Mouse (Mus musculus) hindbrain, embryonic 15.5 days (tissue): Measurements from ENCODE around the gene Dst. TPM values are rescaled to one million over a fixed set of nuclear protein-coding genes. Genes with fewer than 3 reads are reported as not detected.
A peak's percentile ranks its signal among the peaks of the same experiment; 100 is the strongest.

Experiments used
- ATAC-seq: fragments of 200-750 bp; cut with Nextera tagmentation; 2 replicates; pipeline ENCODE4 v1.8.0; 2017; ENCODE audit warnings: low read depth, moderate number of reproducible peaks, moderate TSS enrichment; ENCODE audit not compliant: low FRiP score
- H3K27ac ChIP-seq: fragments of 300-500 bp; sonication (generic); replicated peaks from 2 replicates; pipeline ENCODE4 v1.5.1; 2015; ENCODE audit warnings: mild to moderate bottlenecking, inconsistent platforms
- H3K27me3 ChIP-seq: fragments of 300-500 bp; sonication (generic); 2 replicates; pipeline ENCODE4 v1.6.1; 2015; ENCODE audit warnings: control low read depth, inconsistent platforms
- H3K36me3 ChIP-seq: fragments of 300-500 bp; sonication (generic); 2 replicates; pipeline ENCODE4 v1.6.1; 2015; ENCODE audit warnings: control low read depth, inconsistent platforms
- H3K4me1 ChIP-seq: fragments of 300-500 bp; sonication (generic); replicated peaks from 2 replicates; pipeline ENCODE4 v1.6.1; 2015; ENCODE audit warnings: control low read depth, inconsistent platforms
- H3K4me2 ChIP-seq: fragments of 300-500 bp; sonication (generic); 2 replicates; pipeline ENCODE4 v1.6.1; 2015; ENCODE audit warnings: moderate library complexity, mild to moderate bottlenecking, inconsistent platforms
- H3K4me3 ChIP-seq: fragments of 300-500 bp; sonication (generic); 2 replicates; pipeline ENCODE4 v1.5.1; 2015; ENCODE audit warnings: mild to moderate bottlenecking, inconsistent platforms
- H3K9ac ChIP-seq: fragments of 300-500 bp; sonication (generic); 2 replicates; pipeline ENCODE4 v1.6.1; 2015; ENCODE audit warnings: inconsistent platforms
- H3K9me3 ChIP-seq: fragments of 300-500 bp; sonication (generic); 2 replicates; pipeline ENCODE4 v1.6.1; 2016; ENCODE audit warnings: control low read depth, inconsistent platforms
- WGBS: fragments of 180-500 bp; shearing (Covaris S2); methylation state at CpG from one replicate; pipeline ENCODE4 v1.1.7; 2015; 5-methylcytosine and 5-hydroxymethylcytosine counted together
- polyA plus RNA-seq: library from polyadenylated mRNA; unstranded; fragments of >200 nt; fragmentation: Nextera tagmentation; extraction: Ambion mirVana; gene quantifications from 2 replicates; pipeline ENCODE4 v1.2.1, GENCODE M21; 2015

Gene Dst
- polyA plus RNA-seq, 1 experiment from 2014 or later: 39.4 TPM

DNA sequence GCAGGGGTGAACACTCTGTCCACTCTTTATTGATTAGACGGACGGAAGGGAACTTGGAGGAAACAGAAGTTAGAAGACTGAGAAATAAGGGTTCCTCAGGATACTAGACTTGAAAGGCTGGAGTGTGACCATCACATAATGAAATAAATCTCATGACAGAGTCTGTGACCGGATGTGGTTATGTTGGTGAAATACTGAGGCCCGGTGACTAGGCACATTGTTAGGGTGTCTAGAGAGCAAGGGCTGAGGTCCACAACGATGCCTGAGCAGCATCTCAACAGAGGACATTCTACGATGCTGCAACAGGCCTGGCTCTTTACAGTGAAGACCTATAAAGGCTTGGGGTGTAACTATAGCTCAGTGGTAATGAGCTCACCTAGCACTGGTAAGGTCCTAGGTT, 9.7 kb upstream of the Dst start:
- H3K9ac ChIP-seq: no peak overlapping the region
- H3K27me3 ChIP-seq: no peaks in the 10 kb centered on the region
- H3K27ac ChIP-seq: no peak overlapping the region
- H3K4me3 ChIP-seq: no peak overlapping the region
- 94% methylated on average over 6 of the region's 6 CpGs for WGBS
- no peaks in the 10 kb centered on the region for H3K9me3 ChIP-seq
- ATAC-seq: no peak
- no peak overlapping the region for H3K4me2 ChIP-seq
- no peaks in the 10 kb centered on the region for H3K4me1 ChIP-seq
- H3K36me3 ChIP-seq: no peaks in the 10 kb centered on the region

DNA sequence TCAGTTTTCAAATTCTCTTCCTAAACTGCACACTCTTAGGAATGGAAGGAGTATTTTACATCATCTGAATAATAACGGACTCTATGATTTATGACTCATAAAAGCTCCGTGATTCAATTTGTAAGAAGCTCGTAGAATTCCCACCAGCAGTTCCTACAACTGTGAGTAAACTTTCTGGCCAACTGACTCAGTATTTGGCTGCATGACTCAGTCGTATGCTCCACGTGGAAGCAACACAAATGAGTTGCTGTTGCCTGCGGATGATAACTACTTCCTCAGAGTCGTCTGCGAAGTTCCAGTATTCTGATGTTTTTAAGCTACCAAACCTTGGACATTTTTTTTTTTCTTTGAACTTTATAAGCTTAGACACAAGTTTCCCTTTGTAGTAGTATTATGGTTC, 7.8 kb upstream of the Dst start:
- H3K27me3 ChIP-seq: no peaks in the 10 kb centered on the region
- no peaks in the 10 kb centered on the region for H3K36me3 ChIP-seq
- no peak overlapping the region for H3K4me3 ChIP-seq
- H3K9ac ChIP-seq: no peak overlapping the region
- H3K27ac ChIP-seq: no peak overlapping the region
- H3K4me2 ChIP-seq: no peak overlapping the region
- no peak for ATAC-seq
- 88% methylated on average over 8 of the region's 8 CpGs for WGBS
- H3K4me1 ChIP-seq: no peaks in the 10 kb centered on the region
- no peaks in the 10 kb centered on the region for H3K9me3 ChIP-seq

DNA sequence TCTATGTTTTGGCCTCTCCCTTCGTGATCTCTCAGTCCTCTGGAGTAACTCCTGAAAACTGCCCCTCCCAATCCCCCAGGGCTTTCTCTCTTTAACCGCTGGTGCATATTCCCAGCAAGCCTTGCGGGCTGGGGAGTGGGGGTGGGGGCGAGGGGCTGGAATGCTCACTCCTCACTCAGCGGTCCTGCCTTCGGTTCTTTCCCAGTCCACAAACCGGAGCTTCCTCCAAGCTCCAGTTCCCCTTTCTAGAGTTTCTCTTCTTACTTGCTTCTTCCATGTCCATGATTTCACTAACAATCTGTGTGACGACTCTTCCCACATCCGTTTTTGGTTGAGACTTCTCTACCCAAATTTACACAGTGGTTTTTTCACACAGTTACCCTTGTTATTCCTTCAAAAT, 4.4 kb upstream of the Dst start:
- WGBS: 38% methylated on average over 9 of the region's 9 CpGs
- no peak overlapping the region for H3K4me2 ChIP-seq
- no peak for ATAC-seq

DNA sequence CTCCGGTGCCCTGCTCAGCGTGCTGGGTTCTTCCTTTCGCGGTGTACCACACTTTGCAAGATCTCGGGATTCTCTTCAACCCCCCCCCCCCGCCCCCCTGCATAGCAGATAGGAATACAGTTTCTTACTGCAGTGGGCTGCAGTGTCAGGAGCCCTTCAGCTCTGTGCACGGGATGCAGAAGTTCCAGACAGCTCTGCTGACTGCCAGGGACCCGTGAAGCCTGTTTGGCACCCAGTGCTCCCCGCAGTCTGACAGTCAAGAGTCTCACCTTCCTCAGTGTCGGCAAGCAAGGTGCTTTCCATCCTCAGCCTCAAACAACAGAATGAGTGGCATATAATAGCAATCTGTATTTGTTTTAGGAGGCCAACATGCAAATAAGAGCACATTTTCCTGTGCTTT, 1.8 kb upstream of the Dst start:
- no peak for ATAC-seq
- H3K27me3 ChIP-seq: no peaks in the 10 kb centered on the region
- peak overlapping the region; percentile 57 for H3K4me3 ChIP-seq

More for the DNA sequence above, 4.4 kb upstream of the Dst start:
- no peak overlapping the region for H3K4me3 ChIP-seq
- peaks cover 7% of the 10 kb centered on the region; the same call in 1 of the 2 replicates for H3K4me1 ChIP-seq
- no peaks in the 10 kb centered on the region for H3K27me3 ChIP-seq
- no peak overlapping the region for H3K9ac ChIP-seq
- H3K27ac ChIP-seq: no peak overlapping the region
- H3K36me3 ChIP-seq: no peaks in the 10 kb centered on the region
- no peaks in the 10 kb centered on the region for H3K9me3 ChIP-seq

DNA sequence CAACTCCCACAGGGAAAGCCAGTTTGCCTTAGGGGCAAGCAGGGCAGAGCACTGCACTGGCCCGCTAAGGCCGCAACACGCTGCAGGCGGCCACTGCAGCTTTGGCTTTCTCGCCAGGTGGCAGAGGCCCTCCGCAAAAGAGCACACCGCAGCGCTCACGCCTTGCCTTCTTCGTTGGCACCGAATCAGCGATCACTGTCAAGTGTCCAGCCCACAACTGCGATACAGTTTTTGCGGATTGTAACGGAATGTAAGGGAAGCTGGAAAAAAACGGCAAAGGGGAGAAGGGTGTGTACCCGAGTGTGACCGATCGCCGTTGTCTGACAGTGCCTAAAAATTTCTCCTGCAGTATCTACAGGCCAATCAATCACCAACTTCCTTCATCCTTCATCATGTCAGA, 1.1 kb upstream of the Dst start:
- H3K9ac ChIP-seq: peak overlapping the region; percentile 54
- H3K36me3 ChIP-seq: no peaks in the 10 kb centered on the region
- 2% methylated on average over 20 of the region's 20 CpGs for WGBS
- no peaks in the 10 kb centered on the region for H3K9me3 ChIP-seq
- H3K4me1 ChIP-seq: peaks cover 18% of the 10 kb centered on the region
- ATAC-seq: peak; percentile 40
- H3K4me2 ChIP-seq: peak overlapping the region; percentile 65
- H3K27me3 ChIP-seq: no peaks in the 10 kb centered on the region
- H3K27ac ChIP-seq: peak overlapping the region; percentile 94
- peak overlapping the region; percentile 57 for H3K4me3 ChIP-seq

More for the DNA sequence above, 1.8 kb upstream of the Dst start:
- H3K9me3 ChIP-seq: no peaks in the 10 kb centered on the region
- 0 out of 2 replicates have a peak overlapping the region, but pooled peaks have one; percentile 10 for H3K27ac ChIP-seq
- peak overlapping the region; percentile 65 for H3K4me2 ChIP-seq
- no peaks in the 10 kb centered on the region for H3K36me3 ChIP-seq
- WGBS: 31% methylated on average over 10 of the region's 10 CpGs
- H3K4me1 ChIP-seq: peaks cover 18% of the 10 kb centered on the region
- peak overlapping the region; percentile 54 for H3K9ac ChIP-seq

DNA sequence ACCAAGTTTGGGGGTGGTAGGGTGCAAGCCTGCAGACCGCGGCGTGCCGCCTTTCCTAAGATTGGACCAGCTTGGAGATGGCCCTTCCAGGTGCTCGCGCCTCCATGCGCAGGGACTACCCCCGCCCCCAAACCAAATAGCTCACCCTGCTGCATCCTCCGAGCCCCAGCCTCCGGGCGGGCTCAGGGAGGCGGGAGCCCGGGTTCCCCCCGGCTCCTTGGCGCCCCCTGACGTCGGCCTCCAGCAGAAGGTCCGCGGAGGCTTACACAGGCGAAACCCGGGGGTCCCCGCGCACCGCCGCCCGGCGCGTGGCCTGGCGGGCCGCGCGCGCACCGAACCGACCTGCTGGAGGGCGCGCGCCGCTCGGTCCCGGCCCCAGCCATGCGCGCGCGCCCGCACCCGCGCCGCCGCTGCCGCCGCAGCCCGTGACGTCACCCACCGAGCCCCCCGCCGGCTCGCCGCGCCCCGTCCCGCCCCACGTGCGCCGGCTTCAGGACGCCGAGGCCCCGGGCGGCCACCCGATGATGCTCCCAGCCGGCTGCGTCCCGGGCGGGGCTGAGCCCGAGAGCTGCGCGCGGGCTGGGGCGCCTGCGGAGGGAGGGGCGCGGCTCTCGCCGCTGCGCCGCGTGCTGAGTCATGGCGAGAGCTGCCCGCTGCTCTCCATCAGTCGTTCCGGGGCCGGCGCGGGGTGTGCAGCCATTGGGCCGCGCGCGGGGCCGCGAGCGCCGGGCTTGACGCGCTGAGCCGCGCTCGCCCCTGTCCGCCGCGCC, 419 bp upstream of the Dst start, which contains the start of gene Bend6:
Bend6 (minus strand) TSS at position 396 of the 770 bp plus-strand sequence.
- WGBS: under 1% methylated on average over 94 of the region's 110 CpGs
- H3K9ac ChIP-seq: peak within 1 kb of the TSS; percentile 54
- no peaks in the 10 kb centered on the region for H3K27me3 ChIP-seq
- H3K27ac ChIP-seq: peak within 1 kb of the TSS; percentile 94
- H3K4me3 ChIP-seq: peak within 1 kb of the TSS; percentile 57
- no peaks in the 10 kb centered on the region for H3K9me3 ChIP-seq
- ATAC-seq: peak; percentile 90
- H3K4me1 ChIP-seq: peaks cover 18% of the 10 kb centered on the region
- H3K4me2 ChIP-seq: peak within 1 kb of the TSS; percentile 65
- no peaks in the 10 kb centered on the region for H3K36me3 ChIP-seq

DNA sequence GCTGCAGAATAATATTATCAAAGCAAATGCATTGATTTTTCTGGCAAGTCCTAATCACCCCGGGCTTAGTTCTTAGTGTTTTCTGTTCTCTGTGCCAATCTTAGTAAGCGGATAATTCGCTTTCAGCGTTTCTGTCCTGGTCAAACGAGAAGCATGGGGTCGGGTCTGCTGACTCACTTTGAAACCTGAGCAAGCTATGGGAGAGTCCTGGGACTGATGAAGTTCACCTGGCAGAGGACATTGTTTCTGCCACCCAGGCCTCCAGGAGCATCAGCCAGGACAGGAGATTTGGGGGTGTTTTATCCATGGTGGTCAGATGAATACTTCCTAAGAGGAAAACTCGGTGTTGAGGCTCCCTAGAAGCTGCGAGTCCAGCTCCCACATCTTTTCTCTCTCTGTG, 3.6 kb downstream of the Dst start:
- Histone ChIP-seq H3K27me3 (no peaks in the 10 kb centered on the region), H3K4me3 (no peak overlapping the region), H3K4me1 (peaks cover 11% of the 10 kb centered on the region), H3K36me3 (peaks cover 7% of the 10 kb centered on the region), H3K27ac (no peak overlapping the region), H3K9me3 (no peaks in the 10 kb centered on the region), H3K9ac (no peak overlapping the region), H3K4me2 (no peak overlapping the region)
- ATAC-seq: no peak
- 77% methylated on average over 8 of the region's 8 CpGs for WGBS

DNA sequence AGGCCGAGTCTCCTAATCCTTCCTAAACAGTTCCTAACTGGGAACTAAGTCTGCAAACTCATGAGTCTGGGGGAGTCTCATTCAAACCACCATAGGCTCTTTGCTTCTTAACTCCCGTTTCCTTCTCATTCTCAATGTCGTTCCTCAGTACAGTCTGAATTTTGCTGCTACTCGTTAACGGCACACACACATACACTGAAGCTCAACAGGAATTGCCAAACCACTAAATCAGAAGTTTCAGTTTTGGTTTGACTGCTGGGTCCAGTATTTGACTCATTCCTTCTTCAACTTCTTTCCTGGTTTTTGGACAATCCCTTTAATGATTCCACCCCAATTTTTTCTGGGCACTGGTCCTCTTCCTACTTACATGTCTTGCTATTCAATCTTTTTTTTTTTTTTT, 8.5 kb downstream of the Dst start:
- no peak overlapping the region for H3K4me2 ChIP-seq
- H3K27ac ChIP-seq: no peak overlapping the region
- H3K4me3 ChIP-seq: no peak overlapping the region
- peaks cover 11% of the 10 kb centered on the region for H3K36me3 ChIP-seq
- H3K4me1 ChIP-seq: no peaks in the 10 kb centered on the region
- no peak for ATAC-seq
- no peaks in the 10 kb centered on the region for H3K9me3 ChIP-seq
- no peaks in the 10 kb centered on the region for H3K27me3 ChIP-seq
- H3K9ac ChIP-seq: no peak overlapping the region
- WGBS: 98% methylated on average over 5 of the region's 5 CpGs

DNA sequence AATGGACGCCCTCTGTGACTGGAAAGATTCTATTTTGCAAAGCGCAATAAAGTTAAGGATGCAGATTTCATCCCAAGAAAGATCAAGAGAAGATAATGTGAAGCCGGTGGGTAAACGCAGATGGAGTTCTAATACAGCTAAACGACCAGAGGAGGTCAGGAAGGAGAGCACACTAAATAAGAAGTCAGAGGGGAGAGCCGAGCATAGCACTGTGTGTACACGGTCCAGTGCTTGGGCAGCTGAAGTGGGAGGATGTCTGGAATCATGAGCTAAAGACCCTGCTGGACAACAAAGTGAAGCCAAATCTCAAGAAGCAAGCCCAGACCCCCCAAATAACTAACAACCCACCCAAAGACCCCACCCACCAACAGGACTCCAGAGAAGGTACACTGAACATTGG, 14.9 kb downstream of the Dst start:
- Histone ChIP-seq H3K9ac (no peak overlapping the region), H3K4me1 (no peaks in the 10 kb centered on the region), H3K36me3 (0 out of 2 replicates have a peak, but pooled peaks cover 3% of the 10 kb centered on the region), H3K4me3 (no peak overlapping the region), H3K27ac (no peak overlapping the region), H3K27me3 (no peaks in the 10 kb centered on the region), H3K9me3 (no peaks in the 10 kb centered on the region), H3K4me2 (no peak overlapping the region)
- ATAC-seq: no peak
- WGBS: 80% methylated on average over 7 of the region's 7 CpGs

DNA sequence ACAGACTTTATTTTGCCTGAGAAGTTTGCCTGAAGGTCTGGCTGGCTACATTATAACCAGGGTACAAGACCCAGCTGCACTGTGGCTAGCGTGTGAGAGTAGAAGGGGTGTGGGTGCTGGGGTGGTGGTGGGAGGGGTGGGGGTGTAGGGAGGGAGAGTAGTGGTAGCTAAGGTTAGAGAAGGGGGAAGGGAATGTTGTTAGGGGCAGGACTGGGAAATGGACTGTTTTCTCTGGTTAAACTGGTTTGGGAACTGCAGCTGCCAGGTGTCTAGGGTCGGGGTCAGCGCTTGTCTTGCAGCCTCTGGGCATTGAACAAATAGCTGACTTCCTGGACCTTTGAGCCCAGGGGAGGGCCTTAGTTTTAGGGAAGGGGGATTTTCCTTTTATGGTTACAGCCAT, 17.3 kb downstream of the Dst start:
- no peak overlapping the region for H3K4me2 ChIP-seq
- 0 out of 2 replicates have a peak, but pooled peaks cover 3% of the 10 kb centered on the region for H3K36me3 ChIP-seq
- H3K27me3 ChIP-seq: no peaks in the 10 kb centered on the region
- H3K27ac ChIP-seq: no peak overlapping the region
- no peak for ATAC-seq
- H3K9ac ChIP-seq: no peak overlapping the region
- H3K4me1 ChIP-seq: no peaks in the 10 kb centered on the region
- H3K4me3 ChIP-seq: no peak overlapping the region
- WGBS: 84% methylated on average over 3 of the region's 3 CpGs
- H3K9me3 ChIP-seq: no peaks in the 10 kb centered on the region

DNA sequence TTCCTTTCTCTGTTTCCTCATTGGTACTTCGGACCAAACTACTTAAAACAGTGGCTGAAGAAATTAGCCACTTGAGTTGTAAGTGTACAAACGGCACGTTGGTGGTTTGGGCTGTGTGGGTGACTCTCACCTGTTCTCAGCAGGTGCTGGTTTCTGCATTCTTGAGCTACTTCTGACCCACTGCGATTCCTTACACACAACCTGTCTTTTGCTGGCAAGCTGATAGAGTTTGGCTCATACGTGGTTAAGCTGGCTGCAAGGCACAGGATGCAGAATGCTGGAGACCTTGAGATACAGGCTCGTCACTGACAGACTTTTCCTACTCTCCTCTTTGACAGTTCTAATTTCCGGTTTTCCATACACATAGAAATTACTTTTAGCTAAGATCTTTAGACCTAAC, 19.4 kb downstream of the Dst start:
- no peaks in the 10 kb centered on the region for H3K9me3 ChIP-seq
- no peaks in the 10 kb centered on the region for H3K27me3 ChIP-seq
- no peak overlapping the region for H3K4me3 ChIP-seq
- H3K4me2 ChIP-seq: no peak overlapping the region
- no peak overlapping the region for H3K27ac ChIP-seq
- no peak overlapping the region for H3K9ac ChIP-seq
- H3K36me3 ChIP-seq: no peaks in the 10 kb centered on the region
- no peak for ATAC-seq
- H3K4me1 ChIP-seq: 0 out of 2 replicates have a peak, but pooled peaks cover 6% of the 10 kb centered on the region
- 94% methylated on average over 7 of the region's 7 CpGs for WGBS

DNA sequence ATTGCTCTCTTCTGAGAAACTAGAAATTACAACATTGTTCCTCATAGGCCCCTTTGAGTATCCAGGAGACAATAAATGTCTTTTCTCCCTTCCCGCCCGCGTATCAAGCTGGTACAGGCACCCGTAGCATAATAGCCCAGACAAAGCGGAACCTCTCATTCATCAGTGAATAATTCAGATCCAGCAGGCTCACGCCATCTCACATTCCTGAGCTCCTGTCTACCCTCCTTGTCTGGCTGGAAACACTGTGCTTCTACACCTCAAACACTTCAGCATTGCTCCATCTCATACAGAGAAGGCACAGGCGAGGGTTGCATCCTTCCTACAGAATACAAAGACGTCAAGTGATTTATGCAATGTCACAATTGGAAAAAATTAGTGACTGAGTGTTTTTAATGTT, 23.8 kb downstream of the Dst start:
- 33% methylated on average over 8 of the region's 8 CpGs for whole genome bisulfite sequencing
- no peak overlapping the region for H3K4me2 ChIP-seq
- H3K4me1 ChIP-seq: peaks cover 10% of the 10 kb centered on the region
- no peak overlapping the region for H3K9ac ChIP-seq
- H3K9me3 ChIP-seq: no peaks in the 10 kb centered on the region
- H3K36me3 ChIP-seq: no peaks in the 10 kb centered on the region
- H3K27ac ChIP-seq: no peak overlapping the region
- no peaks in the 10 kb centered on the region for H3K27me3 ChIP-seq
- ATAC-seq: no peak
- H3K4me3 ChIP-seq: no peak overlapping the region
